Mouse (Mus musculus) kidney, adult 2 months (tissue): ENCODE measurements around the gene Cog6.

ENCODE experiments used
- CTCF ChIP-seq: fragments of 200-500 bp; conservative IDR thresholded peaks from 2 replicates; pipeline ENCODE4 v1.5.1; 2011; ENCODE audit warnings: low read depth, mild to moderate bottlenecking, control low read depth, low read length, moderate library complexity, mixed read lengths; ENCODE audit not compliant: insufficient read depth, insufficient read length
- POLR2A ChIP-seq: fragments of 200-500 bp; IDR thresholded peaks from one replicate; pipeline ENCODE4 v1.6.1; 2011; ENCODE audit warnings: low read depth, low read length, control low read depth

GRCm38 (mm10) chr3:53065267-53066094, 48.4 kb upstream of the Cog6 start:
- TF ChIP-seq CTCF = no peak
- TF ChIP-seq POLR2A = no peak
